Mouse (Mus musculus) limb, embryonic 14.5 days (tissue): ENCODE results near the gene Gm38655. TPM values are rescaled to one million over a fixed set of nuclear protein-coding genes. Genes with fewer than 3 reads are reported as not detected.

Source experiments
- ATAC-seq: fragments of 200-750 bp; cut with Nextera tagmentation; 2 replicates; pipeline ENCODE4 v1.8.0; 2017; ENCODE audit warnings: low read depth, moderate number of reproducible peaks, moderate TSS enrichment; ENCODE audit not compliant: low FRiP score
- DNase-seq: peaks from one replicate; pipeline ENCODE4 v3.0.0-alpha.2; 2015; ENCODE audit warnings: low spot score
- H3K27ac ChIP-seq: fragments of 300-500 bp; sonication (generic); replicated peaks from 2 replicates; pipeline ENCODE4 v1.5.1; 2014; ENCODE audit warnings: low read depth, mild to moderate bottlenecking, low read length, moderate library complexity, mixed read lengths
- H3K27me3 ChIP-seq: fragments of 300-500 bp; sonication (generic); 2 replicates; pipeline ENCODE4 v1.6.1; 2014; ENCODE audit warnings: low read length, mixed read lengths; ENCODE audit not compliant: control insufficient read depth, insufficient read depth
- H3K36me3 ChIP-seq: fragments of 300-500 bp; sonication (generic); 2 replicates; pipeline ENCODE4 v1.6.1; 2014; ENCODE audit warnings: mild to moderate bottlenecking, low read length, moderate library complexity, mixed read lengths; ENCODE audit not compliant: control insufficient read depth, insufficient read depth
- H3K4me1 ChIP-seq: fragments of 300-500 bp; sonication (generic); 2 replicates; pipeline ENCODE4 v1.6.1; 2014; ENCODE audit warnings: antibody characterized with exemption, low read length, mixed read lengths; ENCODE audit not compliant: control insufficient read depth, insufficient read depth
- H3K4me2 ChIP-seq: fragments of 300-500 bp; sonication (generic); replicated peaks from 2 replicates; pipeline ENCODE4 v1.6.1; 2014; ENCODE audit warnings: low read depth, mild to moderate bottlenecking, low read length, moderate library complexity; ENCODE audit not compliant: severe bottlenecking
- H3K4me3 ChIP-seq: fragments of 300-500 bp; sonication (generic); replicated peaks from 2 replicates; pipeline ENCODE4 v1.5.1; 2014; ENCODE audit warnings: low read length
- H3K9ac ChIP-seq: fragments of 300-500 bp; sonication (generic); 2 replicates; pipeline ENCODE4 v1.6.1; 2014; ENCODE audit warnings: mild to moderate bottlenecking, low read depth, low read length, moderate library complexity; ENCODE audit not compliant: severe bottlenecking
- H3K9me3 ChIP-seq: fragments of 300-500 bp; sonication (generic); 2 replicates; pipeline ENCODE4 v1.6.1; 2016; ENCODE audit warnings: low read length; ENCODE audit not compliant: control insufficient read depth
- POLR2A ChIP-seq: fragments of 200-500 bp; IDR thresholded peaks from 2 replicates; pipeline ENCODE4 v1.8.0; 2012; ENCODE audit warnings: inconsistent platforms, mild to moderate bottlenecking, moderate library complexity, borderline replicate concordance; ENCODE audit not compliant: insufficient read depth, insufficient read length; ENCODE audit errors: extremely low read depth
- WGBS: fragments of 180-500 bp; shearing (Covaris S2); extraction: QIAGEN DNeasy Blood & Tissue Kit; methylation state at CpG from one replicate; pipeline ENCODE4 v1.1.7; 2014; 5-methylcytosine and 5-hydroxymethylcytosine counted together
- polyA plus RNA-seq, 2 experiments: library from polyadenylated mRNA; depleted of rRNA in 1 of 2; stranded (reverse) in 1 of 2; unstranded in 1 of 2; fragments of >200 nt; fragmentation: Nextera tagmentation in 1 of 2; extraction: Ambion mirVana in 1 of 2; gene quantifications; 2 replicates each; pipeline versions ENCODE4 v1.2.1 to v1.2.3; 2012 to 2014

Gene Gm38655
- polyA plus RNA-seq, 2 experiments: not detected

DNA sequence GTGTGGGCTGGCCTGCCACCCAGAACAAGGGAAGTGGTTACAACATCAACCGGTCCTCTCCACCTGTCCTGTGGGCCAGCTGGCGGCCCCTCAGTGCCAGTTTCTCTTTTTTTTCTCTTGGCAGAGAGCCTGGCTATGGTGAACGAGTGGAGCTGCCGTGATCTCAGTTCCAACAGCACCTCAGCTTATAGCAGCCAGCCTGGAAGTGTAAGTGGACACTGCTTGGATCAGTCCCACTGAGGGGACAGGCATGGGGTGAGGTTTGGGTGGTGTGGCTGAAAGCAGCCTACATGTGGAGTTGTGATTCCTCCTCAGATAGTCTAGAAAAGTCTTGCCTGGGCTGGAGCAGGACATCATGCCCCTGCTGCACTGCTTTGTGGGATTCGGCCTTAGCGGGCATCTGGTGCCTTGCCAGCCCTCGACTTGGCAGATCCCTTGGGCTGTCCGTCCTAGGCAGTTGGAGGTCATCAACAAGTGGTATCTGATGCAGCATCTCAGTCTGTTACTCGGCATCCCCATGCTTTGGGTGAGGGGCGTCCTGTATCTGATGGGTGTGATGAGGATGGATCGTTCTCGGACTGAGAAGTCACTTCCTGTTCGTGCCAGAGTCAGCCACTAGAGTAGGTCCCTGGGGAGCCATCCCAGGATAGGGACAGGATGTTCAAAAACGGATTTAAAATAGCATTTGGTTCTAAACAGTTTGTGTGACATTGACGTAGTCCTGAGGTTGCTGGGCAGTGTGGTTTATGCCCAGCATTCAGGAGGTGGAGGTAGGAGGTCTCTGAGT, 35.6 kb upstream of the Gm38655 start:
- no peak for DNase-seq
- Histone ChIP-seq H3K4me3 (no peak overlapping the region), H3K9me3 (no peaks in the 10 kb centered on the region), H3K36me3 (peaks cover 86% of the 10 kb centered on the region), H3K4me1 (no peaks in the 10 kb centered on the region), H3K4me2 (no peak overlapping the region), H3K9ac (no peak overlapping the region), H3K27ac (no peak overlapping the region), H3K27me3 (no peaks in the 10 kb centered on the region)
- 84% methylated on average over 15 of the region's 15 CpGs for WGBS
- ATAC-seq: no peak
- no peak for TF ChIP-seq POLR2A

DNA sequence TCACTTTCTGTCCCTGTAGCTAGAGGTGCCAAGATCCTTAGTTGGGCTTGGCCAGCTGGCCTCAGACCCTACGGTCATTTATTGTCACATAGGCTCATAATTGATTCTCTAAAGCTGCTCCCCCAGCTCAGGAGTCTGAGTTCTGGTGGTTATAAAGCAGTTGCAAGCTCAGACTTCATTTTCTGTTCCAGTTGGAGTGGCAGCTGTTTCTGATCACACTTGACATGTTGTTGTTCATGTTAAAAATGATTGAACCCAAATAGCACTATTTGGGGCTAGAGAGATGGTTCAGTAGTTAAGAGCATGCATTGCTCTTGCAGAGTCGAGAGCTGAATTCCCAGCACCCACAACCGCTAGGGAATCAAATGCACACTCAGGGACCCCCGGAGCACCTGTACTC, 34.7 kb upstream of the Gm38655 start:
- no peak overlapping the region for H3K27ac ChIP-seq
- no peak overlapping the region for H3K9ac ChIP-seq
- ATAC-seq (no peak), DNase-seq (no peak)
- no peaks in the 10 kb centered on the region for H3K27me3 ChIP-seq
- no peak overlapping the region for H3K4me3 ChIP-seq
- H3K4me2 ChIP-seq: no peak overlapping the region
- H3K4me1 ChIP-seq: no peaks in the 10 kb centered on the region
- peaks cover 89% of the 10 kb centered on the region for H3K36me3 ChIP-seq
- WGBS: 87% methylated on average over 4 of the region's 4 CpGs
- no peak for TF ChIP-seq POLR2A
- no peaks in the 10 kb centered on the region for H3K9me3 ChIP-seq

DNA sequence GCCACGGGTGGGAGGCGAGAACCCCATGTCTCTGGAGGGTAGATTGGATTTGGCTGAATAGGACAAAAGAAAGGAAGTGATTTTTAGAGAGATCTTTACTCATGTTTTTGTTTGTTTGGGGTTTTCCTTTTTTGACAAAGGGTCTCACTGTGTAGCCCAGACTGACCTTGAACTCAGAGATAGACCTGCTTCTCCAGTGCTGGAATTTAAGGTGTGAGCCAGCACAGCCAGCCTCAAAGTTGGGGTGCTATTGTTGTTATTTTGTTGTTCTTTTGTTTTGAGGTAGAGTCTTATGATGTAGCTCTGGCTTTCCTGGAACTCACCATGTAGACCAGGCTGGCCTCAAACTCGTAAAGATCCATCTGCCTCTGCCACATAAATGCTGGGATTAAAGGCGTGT, 27.1 kb upstream of the Gm38655 start:
- Histone ChIP-seq H3K4me3 (no peak overlapping the region), H3K27me3 (no peaks in the 10 kb centered on the region), H3K4me2 (no peak overlapping the region), H3K27ac (no peak overlapping the region), H3K36me3 (peaks cover 81% of the 10 kb centered on the region), H3K4me1 (no peaks in the 10 kb centered on the region), H3K9ac (no peak overlapping the region), H3K9me3 (no peaks in the 10 kb centered on the region)
- ATAC-seq (no peak), DNase-seq (no peak)
- WGBS: 92% methylated on average over 4 of the region's 4 CpGs
- no peak for TF ChIP-seq POLR2A

DNA sequence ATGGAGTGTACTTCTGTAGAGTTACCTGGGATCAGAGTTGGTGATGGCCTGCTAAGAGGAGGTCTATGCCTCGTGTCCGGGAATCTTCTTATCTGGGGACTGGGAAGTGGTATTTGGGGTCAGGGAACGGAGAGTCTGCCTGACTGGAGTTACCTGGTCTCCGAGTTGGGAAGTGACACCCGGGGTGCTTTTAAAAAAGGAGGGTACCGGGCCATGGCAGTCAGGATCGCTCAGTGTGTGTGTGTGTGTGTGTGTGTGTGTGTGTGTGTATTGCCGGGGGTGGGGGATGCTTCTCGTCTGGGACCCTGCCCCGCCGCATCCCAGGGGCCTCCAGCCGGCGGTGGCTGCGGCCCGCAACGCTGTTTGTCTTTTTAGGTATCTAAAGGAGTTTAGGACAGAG, 13.8 kb upstream of the Gm38655 start:
- peak overlapping the region; percentile 81 for H3K9ac ChIP-seq
- no peak overlapping the region for H3K27ac ChIP-seq
- peak overlapping the region; percentile 83 for H3K4me3 ChIP-seq
- peaks cover 22% of the 10 kb centered on the region for H3K4me1 ChIP-seq
- no peak for TF ChIP-seq POLR2A
- WGBS: 2% methylated on average over 7 of the region's 16 CpGs
- no peaks in the 10 kb centered on the region for H3K9me3 ChIP-seq
- no peak for ATAC-seq
- H3K27me3 ChIP-seq: no peaks in the 10 kb centered on the region
- peak overlapping the region; percentile 90 for H3K4me2 ChIP-seq
- DNase-seq: no peak
- peaks cover 33% of the 10 kb centered on the region for H3K36me3 ChIP-seq

DNA sequence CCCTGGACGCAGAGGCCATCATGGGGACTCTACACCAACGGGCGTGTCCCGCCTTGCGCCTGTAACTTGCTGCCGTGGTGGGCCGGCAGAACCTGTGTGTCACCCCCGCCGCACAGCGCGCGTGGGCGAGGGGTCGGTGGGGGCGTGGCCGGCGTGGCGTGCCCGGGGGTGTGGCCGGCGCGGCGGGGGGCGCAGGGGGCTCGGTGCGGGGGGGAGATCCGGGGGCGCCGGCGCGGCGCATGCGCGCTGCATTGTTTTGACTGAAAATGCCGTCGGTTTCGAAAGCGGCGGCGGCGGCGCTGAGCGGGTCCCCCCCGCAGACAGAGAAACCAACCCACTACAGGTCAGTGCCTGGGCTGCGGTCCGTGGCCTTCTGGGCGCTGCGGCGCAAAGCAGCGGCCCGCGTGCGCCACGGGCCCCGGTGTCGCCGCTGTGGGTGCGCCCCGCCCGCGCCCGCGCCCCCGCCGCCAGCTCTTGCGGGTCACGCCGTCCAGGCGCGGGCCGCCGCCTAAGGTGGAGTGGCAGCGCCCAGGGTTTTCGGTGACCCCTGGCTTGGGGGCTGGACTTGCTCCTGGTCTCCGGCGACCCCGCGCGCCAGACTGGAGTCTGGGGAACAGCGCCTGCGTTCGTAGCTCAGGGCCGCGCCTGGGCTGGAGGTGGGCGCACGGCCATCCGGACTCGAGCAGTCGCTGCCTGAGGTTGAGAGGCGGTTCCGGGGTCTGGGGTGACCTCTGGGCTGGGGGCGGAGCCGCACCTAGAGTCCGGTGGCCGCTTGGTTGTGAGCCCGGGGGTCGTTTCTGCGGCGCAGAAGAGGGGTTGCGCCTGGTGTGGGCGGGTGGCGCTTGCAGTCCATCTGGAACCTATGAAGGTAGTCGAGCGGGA, 13.1 kb upstream of the Gm38655 start, which contains the start of gene Unkl:
TSS of gene Unkl (plus strand) at position 248 of the 882 bp plus-strand sequence.
- Histone ChIP-seq H3K4me2 (peak within 1 kb of the TSS; percentile 90), H3K27ac (peak within 1 kb of the TSS; percentile 79), H3K4me1 (peaks cover 22% of the 10 kb centered on the region), H3K27me3 (no peaks in the 10 kb centered on the region), H3K9me3 (no peaks in the 10 kb centered on the region), H3K4me3 (peak within 1 kb of the TSS; percentile 83), H3K9ac (peak within 1 kb of the TSS; percentile 81), H3K36me3 (peaks cover 30% of the 10 kb centered on the region)
- DNase-seq (peak; percentile 67), ATAC-seq (peak; percentile 58)
- WGBS: under 1% methylated on average over 65 of the region's 104 CpGs
- TF ChIP-seq POLR2A: no peak
